Mouse (Mus musculus) v-Abl transformed pro-B cells (cell line): ENCODE data around the gene Insl3.
"Not testable (repeated sequence)": the region's sequence is repeated elsewhere in the genome, so short reads cannot be mapped to it uniquely, and the experiment has no call there.

Experiments used
- in situ Hi-C, 2 experiments: fragments of 400-800 bp; cut with MboI; formaldehyde crosslinking; loops; one replicate each; pipeline ENCODE4 v1.15.1; 2025; ENCODE audit not compliant: unreplicated experiment in 2 of 2

The Insl3 gene

GRCm38 (mm10) chr8:71675456-71676019, 13.5 kb upstream of the Insl3 start:
- in situ Hi-C loops: no loop called here

DNA sequence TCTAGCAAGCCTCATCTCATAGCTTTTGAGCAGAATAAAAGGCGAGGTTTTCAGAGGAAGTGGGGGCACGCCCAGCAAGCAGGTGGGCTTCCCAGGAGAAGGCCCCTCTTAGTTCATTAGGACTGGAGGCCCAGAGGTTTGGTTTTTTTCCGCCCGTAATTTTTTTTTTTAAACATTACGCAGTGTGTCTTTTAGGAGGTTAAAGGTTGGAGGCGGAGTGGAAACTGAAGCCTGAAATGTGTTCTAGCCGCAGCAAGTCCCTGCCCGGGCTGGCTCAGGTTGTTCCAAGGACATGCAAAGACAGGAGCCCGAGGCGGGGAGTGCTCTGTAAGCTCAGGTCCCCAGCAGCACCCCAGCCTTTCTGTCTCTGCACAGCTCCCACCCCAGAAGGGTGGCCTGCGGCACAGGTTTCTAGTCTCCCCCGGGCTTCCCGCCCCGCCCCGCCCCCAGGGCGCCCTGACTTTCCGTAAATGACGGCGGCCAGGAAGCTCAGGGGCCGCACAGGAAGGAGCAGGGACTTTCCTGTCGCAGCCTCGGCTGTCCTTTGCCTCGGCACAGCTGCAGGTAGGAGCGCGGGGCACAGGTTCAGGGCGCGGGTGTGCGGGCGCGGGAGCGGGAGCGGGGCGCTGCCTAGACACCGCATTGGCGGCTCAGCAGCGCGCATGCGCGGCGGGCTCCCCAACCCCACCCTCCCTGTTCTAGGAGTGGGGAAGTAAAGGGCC, 12.8 kb upstream of the Insl3 start, which contains the start of gene Jak3:
Gene Jak3, plus strand, starts transcription at position 277 of the 722 bp plus-strand sequence.
- in situ Hi-C loops: no loop called here

DNA sequence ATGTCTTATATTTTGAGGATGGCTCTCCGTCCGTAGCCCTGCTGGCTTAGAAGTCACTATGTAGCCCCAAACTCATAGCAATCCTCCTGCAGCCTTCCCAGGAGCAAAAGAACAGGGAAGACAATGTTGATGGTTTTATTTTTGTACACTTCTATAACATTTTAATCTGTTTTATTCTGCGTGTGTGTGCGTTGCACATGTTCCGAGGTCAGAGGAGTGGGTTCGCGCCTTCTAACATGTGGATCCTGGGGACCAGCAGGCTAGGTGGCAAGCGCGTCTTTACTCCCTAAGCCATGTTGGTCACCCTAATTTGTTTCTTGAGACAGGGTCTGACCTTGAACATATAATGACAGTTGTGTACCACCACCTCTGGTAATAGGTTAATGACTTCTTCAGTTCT, 12.2 kb upstream of the Insl3 start:
- in situ Hi-C loops: no loop called here

- in situ Hi-C loops: no loop called here
These were observed 11.5 kb upstream of the Insl3 start for GRCm38 (mm10) chr8:71677555-71677954.

- in situ Hi-C loops: no loop called here
These were observed 10.8 kb upstream of the Insl3 start for GRCm38 (mm10) chr8:71678216-71678615.

DNA sequence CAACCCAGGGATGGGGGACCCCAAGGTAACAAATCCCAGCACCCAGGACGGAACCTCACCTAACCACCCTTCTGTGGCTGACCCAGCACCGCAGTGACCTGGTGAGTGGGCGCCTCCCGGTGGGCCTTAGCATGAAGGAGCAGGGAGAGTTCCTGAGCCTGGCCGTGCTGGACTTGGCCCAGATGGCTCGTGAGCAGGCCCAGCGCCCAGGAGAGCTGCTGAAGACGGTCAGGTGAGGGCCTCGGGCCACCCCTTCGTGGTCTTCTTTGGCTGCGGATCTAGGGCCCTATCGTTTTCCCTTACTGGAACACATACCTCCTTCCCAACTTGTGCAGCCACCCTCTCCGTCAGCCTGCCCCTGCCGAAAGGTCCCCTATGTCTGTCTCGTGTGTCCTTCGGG, 9.9 kb upstream of the Insl3 start:
- in situ Hi-C loops: no loop called here

GRCm38 (mm10) chr8:71679550-71680168, 9.4 kb upstream of the Insl3 start:
- in situ Hi-C loops: no loop called here

- in situ Hi-C loops: no loop called here
These were observed 8.5 kb upstream of the Insl3 start for GRCm38 (mm10) chr8:71680471-71680870.

- in situ Hi-C loops: no loop called here
These were observed 7.6 kb upstream of the Insl3 start for GRCm38 (mm10) chr8:71681369-71681915.

GRCm38 (mm10) chr8:71682832-71683231, 6.2 kb upstream of the Insl3 start:
- in situ Hi-C loops: no loop called here

- in situ Hi-C loops: no loop called here
These were observed 4.3 kb upstream of the Insl3 start for GRCm38 (mm10) chr8:71684701-71685100.

DNA sequence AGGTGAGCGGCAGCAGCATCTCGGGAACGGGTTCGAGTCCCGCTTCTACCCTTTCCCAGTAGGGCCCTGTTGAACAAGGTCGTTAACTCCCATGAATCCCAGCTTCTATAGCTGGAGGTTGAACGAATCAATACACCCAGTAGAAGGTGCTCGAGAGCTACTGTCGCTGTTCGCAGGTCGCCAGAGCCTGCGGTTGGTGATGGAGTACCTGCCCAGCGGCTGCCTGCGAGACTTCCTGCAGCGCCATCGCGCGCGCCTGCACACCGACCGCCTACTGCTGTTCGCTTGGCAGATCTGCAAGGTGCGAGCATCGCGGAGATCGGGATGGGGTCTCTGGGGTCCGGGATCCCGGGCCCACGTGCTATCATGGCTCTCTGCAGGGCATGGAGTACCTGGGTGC, 3.4 kb upstream of the Insl3 start:
- in situ Hi-C loops: no loop called here

DNA sequence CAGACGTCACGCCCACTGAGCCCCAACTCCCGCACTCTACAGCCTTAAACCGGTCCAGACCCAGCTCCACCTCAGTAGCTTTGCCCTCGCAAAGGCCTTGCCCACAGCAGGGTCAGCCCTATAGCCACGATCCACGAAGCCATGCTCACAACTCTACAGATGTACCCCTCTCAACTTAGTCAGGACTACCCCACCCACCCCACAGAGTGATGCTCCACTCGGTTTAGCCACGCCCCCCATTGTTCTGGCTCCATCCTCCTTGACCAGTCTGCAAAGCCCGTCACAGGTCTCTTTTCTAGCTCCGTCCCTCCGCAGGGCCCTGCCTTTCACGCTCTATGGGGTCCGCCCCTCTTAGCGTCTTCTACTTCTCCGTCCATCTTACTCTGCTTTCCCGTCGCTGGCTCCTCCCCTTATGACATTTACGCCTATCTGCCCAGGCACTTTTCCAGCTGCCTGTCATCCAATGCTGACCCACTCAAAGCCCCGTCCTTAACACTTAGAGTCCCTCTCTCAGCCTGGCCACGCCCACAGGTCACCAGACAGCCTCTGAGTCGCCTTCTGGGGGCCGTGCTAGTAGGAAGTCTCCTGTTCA, 2.8 kb upstream of the Insl3 start:
- in situ Hi-C loops: no loop called here

GRCm38 (mm10) chr8:71687616-71688015, 1.4 kb upstream of the Insl3 start:
- in situ Hi-C loops: no loop called here

DNA sequence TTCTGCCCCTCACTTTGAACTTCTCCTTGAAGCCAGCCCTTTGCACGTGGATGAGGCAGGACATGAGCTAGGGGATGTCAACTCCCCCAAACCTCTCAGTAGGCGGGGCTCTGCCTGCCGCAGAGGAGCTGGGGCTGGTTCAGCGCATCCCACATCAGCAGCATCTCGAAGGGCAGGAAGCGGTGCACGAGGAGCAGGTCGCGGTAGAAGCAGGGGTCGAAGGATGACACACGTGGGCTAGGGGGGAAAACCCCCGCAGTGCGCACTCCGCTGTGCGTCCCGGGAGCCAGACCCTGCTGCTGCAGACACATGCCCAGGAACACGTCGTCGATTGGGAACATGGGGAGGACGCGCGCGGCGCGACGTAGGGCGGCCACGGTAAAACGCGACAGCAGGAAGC, 3.5 kb downstream of the Insl3 start:
- in situ Hi-C loops: no loop called here

- in situ Hi-C loops: no loop called here
These were observed 4.4 kb downstream of the Insl3 start for GRCm38 (mm10) chr8:71693166-71694041.

DNA sequence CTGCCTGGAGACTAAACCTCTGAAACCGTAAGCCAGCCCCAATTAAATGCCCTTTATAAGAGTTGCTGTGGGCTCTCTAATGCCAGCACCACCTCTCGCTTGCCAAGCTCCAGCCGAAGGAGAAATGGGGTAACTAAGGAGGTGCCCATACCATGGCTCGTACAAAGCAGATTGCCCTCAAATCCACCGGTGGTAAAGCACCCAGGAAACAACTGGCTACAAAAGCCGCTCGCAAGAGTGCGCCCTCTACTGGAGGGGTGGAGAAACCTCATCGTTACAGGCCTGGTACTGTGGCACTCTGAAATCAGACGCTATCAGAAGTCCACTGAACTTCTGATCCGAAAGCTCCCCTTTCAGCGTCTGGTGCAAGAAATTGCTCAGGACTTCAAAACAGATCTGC, 6.4 kb downstream of the Insl3 start:
- in situ Hi-C loops: not testable (repeated sequence)

GRCm38 (mm10) chr8:71700493-71701269, 11.7 kb downstream of the Insl3 start:
- in situ Hi-C loops: loop anchor here (5.0 to 25.0 kb wide), 3 partner anchors 37 to 664 kb away; no protein-coding TSS in a partner anchor

DNA sequence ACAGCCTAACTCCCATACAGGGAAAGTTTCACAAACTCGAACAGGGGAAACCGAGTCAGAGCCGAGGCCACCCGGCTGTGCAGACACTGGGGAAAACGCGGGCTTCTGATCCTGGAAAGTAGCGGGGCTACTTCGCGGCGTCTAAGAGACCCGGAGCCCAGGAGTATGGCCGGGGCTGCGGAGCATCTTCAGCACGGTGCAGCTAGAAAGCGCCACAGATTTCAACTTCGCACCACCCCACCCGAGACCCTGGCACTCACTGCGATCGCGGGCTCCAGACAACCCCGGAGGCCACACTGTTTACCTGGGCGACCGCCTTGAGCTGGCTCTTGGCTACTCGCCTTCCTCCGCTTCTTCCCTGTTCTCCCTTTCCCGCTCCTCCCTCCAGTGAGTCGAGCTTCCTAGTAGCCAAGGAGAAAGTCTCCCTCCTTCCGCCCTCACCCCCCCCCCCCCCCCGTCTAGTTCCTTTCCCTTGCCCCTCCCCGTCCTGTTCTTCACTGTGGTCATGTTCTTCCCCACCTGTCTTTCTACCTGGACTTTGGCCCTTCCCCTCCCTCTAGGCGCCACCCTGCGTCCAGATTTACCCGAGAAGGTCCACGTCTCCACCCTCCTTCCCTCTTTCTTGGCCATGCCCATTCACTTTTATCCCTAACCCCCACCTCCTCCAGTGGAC, 12.5 kb downstream of the Insl3 start, which contains the start of gene B3gnt3:
Gene B3gnt3, minus strand, starts transcription at position 376 of the 673 bp plus-strand sequence.
- in situ Hi-C loops: loop anchor here (5.0 to 25.0 kb wide), 3 partner anchors 36 to 663 kb away; no protein-coding TSS in a partner anchor
